Mouse (Mus musculus) lung, adult 2 months (tissue): ENCODE data around the gene Cgnl1.

ENCODE experiments used
- CTCF ChIP-seq: fragments of 200-500 bp; IDR thresholded peaks from 2 replicates; pipeline ENCODE4 v1.5.1; 2011; ENCODE audit warnings: mild to moderate bottlenecking, low read length, control low read depth; ENCODE audit not compliant: insufficient read depth
- POLR2A ChIP-seq: fragments of 200-500 bp; IDR thresholded peaks from 2 replicates; pipeline ENCODE4 v1.6.1; 2011; ENCODE audit warnings: low read depth, mild to moderate bottlenecking, control low read depth, low read length, borderline replicate concordance; ENCODE audit errors: extremely low read depth

DNA sequence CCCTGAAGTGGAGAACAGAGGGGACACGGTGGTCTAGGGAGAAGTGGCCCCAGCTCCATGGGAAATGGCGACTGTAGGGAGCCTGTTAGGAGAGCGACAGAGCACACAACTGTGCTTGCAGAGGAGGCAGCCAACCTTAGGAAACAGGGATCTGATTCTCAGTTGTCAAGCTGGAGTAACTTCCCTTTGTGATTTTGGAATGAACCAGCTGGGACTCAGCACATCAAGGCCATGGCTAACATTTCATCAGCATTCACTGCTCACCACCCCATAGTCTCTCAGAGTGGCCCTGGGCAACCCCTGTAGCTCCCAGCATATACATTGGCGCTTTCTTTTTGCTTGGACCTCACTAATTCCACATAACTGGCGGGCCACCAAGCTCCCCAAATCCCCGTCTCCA, 145.4 kb downstream of the Cgnl1 start:
- no peak for TF ChIP-seq CTCF
- TF ChIP-seq POLR2A: no peak
